Mouse (Mus musculus) neural tube, embryonic 13.5 days (tissue): ENCODE measurements at regions not wholly inside any gene's neighbourhood (a gene's known extent, or its start where the extent isn't known, plus 50 kb on each side); places are given as distances from the start of the nearest gene placed in this dataset.

ENCODE experiments used
- ATAC-seq: fragments of 200-750 bp; cut with Nextera tagmentation; 2 replicates; pipeline ENCODE4 v1.8.0; 2017; ENCODE audit warnings: low read depth, mild to moderate bottlenecking, moderate TSS enrichment, moderate library complexity
- H3K27ac ChIP-seq: fragments of 300-500 bp; sonication (generic); replicated peaks from 2 replicates; pipeline ENCODE4 v1.5.1; 2015; ENCODE audit warnings: moderate library complexity, mild to moderate bottlenecking, inconsistent platforms
- H3K27me3 ChIP-seq: fragments of 300-500 bp; sonication (generic); 2 replicates; pipeline ENCODE4 v1.6.1; 2015; ENCODE audit warnings: mild to moderate bottlenecking, inconsistent platforms
- H3K36me3 ChIP-seq: fragments of 300-500 bp; sonication (generic); 2 replicates; pipeline ENCODE4 v1.6.1; 2015; ENCODE audit warnings: mild to moderate bottlenecking, inconsistent platforms
- H3K4me1 ChIP-seq: fragments of 300-500 bp; sonication (generic); replicated peaks from 2 replicates; pipeline ENCODE4 v1.6.1; 2015; ENCODE audit warnings: inconsistent platforms
- H3K4me2 ChIP-seq: fragments of 300-500 bp; sonication (generic); 2 replicates; pipeline ENCODE4 v1.6.1; 2015; ENCODE audit warnings: inconsistent platforms, mild to moderate bottlenecking, moderate library complexity
- H3K4me3 ChIP-seq: fragments of 300-500 bp; sonication (generic); 2 replicates; pipeline ENCODE4 v1.5.1; 2015; ENCODE audit warnings: mild to moderate bottlenecking, inconsistent platforms
- H3K9ac ChIP-seq: fragments of 300-500 bp; sonication (generic); 2 replicates; pipeline ENCODE4 v1.6.1; 2015; ENCODE audit warnings: moderate library complexity, mild to moderate bottlenecking, inconsistent platforms
- H3K9me3 ChIP-seq: fragments of 300-500 bp; sonication (generic); 2 replicates; pipeline ENCODE4 v1.6.1; 2016; ENCODE audit warnings: inconsistent platforms
- WGBS: fragments of 180-500 bp; shearing (Covaris S2); methylation state at CpG from one replicate; pipeline ENCODE4 v1.1.7; 2015; 5-methylcytosine and 5-hydroxymethylcytosine counted together

DNA sequence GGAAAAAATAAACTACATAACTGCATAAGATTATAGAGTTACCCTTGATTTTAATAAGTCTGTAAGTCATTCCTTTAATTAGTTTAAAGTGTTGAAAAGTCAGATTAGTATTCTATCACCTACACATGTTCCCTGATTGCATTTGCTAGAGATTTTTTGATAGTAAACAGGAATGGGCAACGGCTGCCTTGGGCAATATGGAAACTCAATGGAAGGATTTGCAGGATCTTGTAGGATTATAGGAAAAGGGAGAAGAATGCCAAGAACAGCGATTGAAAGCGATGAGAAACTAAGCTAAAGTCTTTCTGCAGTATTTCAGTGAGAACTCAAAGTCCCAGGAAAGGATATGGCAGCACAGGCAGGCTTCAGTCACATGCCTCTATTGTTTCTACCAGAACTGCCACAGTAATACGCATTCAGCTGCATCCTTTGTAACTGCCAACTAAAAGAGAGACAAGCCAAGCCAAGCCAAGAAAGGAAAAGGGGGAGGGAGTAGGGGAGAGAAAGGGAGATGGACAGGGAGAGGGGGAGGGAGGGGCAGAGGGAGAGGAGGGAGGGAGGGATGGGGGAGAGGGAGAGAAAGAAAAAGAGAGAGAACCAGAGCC, 340.3 kb downstream of the Kif16b start:
- H3K4me3 ChIP-seq = no peak overlapping the region
- 43% methylated on average over 4 of the region's 4 CpGs for WGBS
- no peaks in the 10 kb centered on the region for H3K36me3 ChIP-seq
- H3K9me3 ChIP-seq = no peaks in the 10 kb centered on the region
- H3K4me1 ChIP-seq = peaks cover 14% of the 10 kb centered on the region
- H3K27ac ChIP-seq = peak overlapping the region; percentile 54; the same call in 1 of the 2 replicates
- no peak overlapping the region for H3K9ac ChIP-seq
- no peak overlapping the region for H3K4me2 ChIP-seq
- no peaks in the 10 kb centered on the region for H3K27me3 ChIP-seq
- peak; percentile 85 for ATAC-seq

DNA sequence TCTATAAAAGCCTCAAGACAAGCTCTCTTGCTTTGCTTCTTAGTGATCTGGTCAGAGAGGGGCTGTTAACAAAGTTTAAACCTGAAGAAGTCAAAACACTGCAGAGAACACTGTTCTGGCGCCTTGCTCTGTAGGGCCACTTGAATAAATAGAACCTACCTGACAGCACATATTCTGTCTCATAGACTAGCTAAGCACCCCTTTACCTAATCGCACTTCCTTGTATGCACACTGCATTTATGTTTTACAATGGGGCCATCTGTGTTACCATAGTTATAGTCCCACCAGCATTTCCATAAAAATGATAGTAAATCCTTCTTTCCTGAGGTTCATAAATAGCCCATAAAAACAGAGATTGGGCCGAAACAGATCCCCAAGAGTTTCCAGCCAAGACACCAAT, 340.9 kb downstream of the Kif16b start:
- Histone ChIP-seq H3K4me2 (no peak overlapping the region), H3K4me3 (no peak overlapping the region), H3K9me3 (no peaks in the 10 kb centered on the region), H3K36me3 (no peaks in the 10 kb centered on the region), H3K9ac (no peak overlapping the region), H3K27ac (peak overlapping the region; percentile 38; the same call in 1 of the 2 replicates), H3K27me3 (no peaks in the 10 kb centered on the region), H3K4me1 (peaks cover 14% of the 10 kb centered on the region)
- ATAC-seq = no peak
- WGBS = 43% methylated on average over 3 of the region's 3 CpGs

DNA sequence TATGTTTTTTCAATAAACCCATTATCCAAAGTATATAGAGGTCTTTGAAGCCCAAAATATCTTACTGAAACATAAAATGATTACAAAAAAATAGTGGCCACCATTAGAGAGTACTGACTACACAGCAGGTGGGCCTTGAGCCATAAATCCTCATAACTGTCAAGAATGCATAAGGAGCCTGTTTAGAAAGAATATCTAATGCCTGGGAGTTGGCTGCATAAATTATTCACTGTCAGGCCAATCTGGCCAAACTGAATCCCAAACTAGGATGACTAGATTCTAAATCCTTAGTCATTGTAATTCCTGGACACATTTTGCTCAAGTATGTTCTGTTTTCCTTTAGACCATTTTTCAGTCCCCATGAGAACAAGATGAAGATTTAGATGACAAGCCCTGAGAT, 341.4 kb downstream of the Kif16b start:
- Histone ChIP-seq H3K4me1 (peaks cover 14% of the 10 kb centered on the region), H3K9ac (no peak overlapping the region), H3K9me3 (no peaks in the 10 kb centered on the region), H3K36me3 (no peaks in the 10 kb centered on the region), H3K4me2 (no peak overlapping the region), H3K27ac (peak overlapping the region; percentile 38; the same call in 1 of the 2 replicates), H3K4me3 (no peak overlapping the region), H3K27me3 (no peaks in the 10 kb centered on the region)
- 0 out of 2 replicates have a peak, but pooled peaks have one; percentile 62 for ATAC-seq

DNA sequence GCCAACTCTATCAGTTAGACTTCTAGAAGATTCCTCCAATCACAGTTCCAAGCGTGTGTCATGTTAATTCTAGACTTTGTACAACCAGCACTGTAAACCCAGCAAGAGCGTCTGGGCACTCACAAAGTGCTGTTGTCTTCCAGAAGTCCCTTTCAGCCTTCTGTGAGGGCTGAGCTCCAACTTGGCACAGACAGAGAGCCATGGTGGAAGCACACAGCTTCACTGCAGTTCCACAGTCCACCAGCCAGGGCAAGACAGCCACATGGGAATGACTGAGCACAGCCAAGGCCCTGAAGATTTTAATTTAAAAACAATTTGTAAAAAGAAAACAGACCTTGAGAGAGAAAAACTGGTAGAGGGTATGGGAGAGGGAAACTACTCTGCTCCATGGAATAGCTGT, 346.5 kb downstream of the Kif16b start:
- Histone ChIP-seq H3K27me3 (no peaks in the 10 kb centered on the region), H3K4me2 (no peak overlapping the region), H3K4me1 (peaks cover 10% of the 10 kb centered on the region), H3K36me3 (no peaks in the 10 kb centered on the region), H3K4me3 (no peak overlapping the region), H3K9ac (no peak overlapping the region), H3K9me3 (no peaks in the 10 kb centered on the region), H3K27ac (no peak overlapping the region)
- ATAC-seq = no peak
- 84% methylated on average over 2 of the region's 2 CpGs for WGBS

DNA sequence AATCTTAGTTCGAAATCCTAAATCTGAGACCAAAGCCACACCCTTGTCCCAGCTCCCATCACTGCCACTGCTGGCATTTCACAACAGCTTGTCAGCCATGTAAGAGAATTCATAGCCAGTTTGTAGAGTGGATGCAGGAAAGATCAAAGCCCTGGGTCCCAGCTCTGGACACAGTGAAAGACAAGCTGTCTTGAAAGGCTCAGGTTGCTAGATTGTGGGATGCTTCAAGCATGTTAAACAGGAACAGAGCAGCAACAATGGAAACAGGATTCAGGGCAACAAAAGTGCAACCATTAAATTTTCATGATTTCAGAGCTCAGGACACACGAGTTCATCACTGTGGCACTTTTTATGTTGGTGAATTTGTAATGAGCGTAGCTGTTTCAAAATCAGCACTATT, 349.6 kb downstream of the Kif16b start:
- Histone ChIP-seq H3K36me3 (no peaks in the 10 kb centered on the region), H3K9me3 (no peaks in the 10 kb centered on the region), H3K27me3 (no peaks in the 10 kb centered on the region), H3K4me2 (no peak overlapping the region), H3K4me1 (0 out of 2 replicates have a peak, but pooled peaks cover 6% of the 10 kb centered on the region), H3K4me3 (no peak overlapping the region), H3K27ac (no peak overlapping the region), H3K9ac (no peak overlapping the region)
- ATAC-seq = no peak
- 47% methylated on average over 3 of the region's 3 CpGs for WGBS

DNA sequence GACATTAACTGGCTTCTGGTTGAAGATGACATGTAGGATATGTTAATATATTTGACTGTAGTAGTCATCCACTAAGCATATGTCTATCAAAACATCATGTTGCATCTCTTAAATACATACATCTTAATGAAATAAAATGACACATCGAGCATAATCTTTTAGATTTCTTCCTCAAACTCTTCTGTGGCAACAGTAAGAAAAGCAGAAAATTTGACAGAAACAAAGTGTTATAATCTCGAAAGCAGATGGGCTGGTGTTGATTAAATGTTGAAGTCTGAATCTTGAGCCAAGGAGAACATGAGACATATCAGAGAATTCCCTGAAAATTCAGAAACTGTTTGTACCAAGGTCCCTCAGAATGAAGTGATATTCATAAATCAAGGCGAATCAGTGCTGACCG, 352.6 kb downstream of the Kif16b start:
- H3K4me2 ChIP-seq = no peak overlapping the region
- H3K9me3 ChIP-seq = no peaks in the 10 kb centered on the region
- no peak overlapping the region for H3K9ac ChIP-seq
- ATAC-seq = no peak
- H3K27ac ChIP-seq = no peak overlapping the region
- 0 out of 2 replicates have a peak, but pooled peaks cover 6% of the 10 kb centered on the region for H3K4me1 ChIP-seq
- no peaks in the 10 kb centered on the region for H3K36me3 ChIP-seq
- no peaks in the 10 kb centered on the region for H3K27me3 ChIP-seq
- WGBS = 88% methylated on average over 4 of the region's 4 CpGs
- H3K4me3 ChIP-seq = no peak overlapping the region

DNA sequence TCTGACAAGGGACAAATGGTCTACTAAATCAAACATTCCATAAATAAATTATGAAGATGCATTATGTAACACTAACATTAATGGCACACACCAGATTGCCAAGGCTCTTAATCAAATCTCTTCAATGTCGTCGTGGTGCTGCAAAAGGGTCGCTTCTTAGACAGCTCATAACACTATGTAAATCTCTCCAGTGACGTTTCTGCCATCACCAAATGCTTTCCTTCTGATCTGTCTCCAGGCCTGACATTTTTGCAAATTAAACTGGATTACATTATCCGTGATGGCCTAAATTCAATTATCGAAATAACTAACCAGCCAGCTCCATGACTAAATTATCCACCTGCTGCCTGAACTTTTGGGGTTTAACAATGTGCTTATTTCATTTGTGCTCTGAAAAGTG, 356.4 kb downstream of the Kif16b start:
- 57% methylated on average over 6 of the region's 6 CpGs for WGBS
- no peak overlapping the region for H3K4me2 ChIP-seq
- H3K36me3 ChIP-seq = no peaks in the 10 kb centered on the region
- no peak overlapping the region for H3K27ac ChIP-seq
- no peaks in the 10 kb centered on the region for H3K9me3 ChIP-seq
- H3K4me1 ChIP-seq = no peaks in the 10 kb centered on the region
- no peak overlapping the region for H3K9ac ChIP-seq
- ATAC-seq = no peak
- H3K27me3 ChIP-seq = no peaks in the 10 kb centered on the region
- no peak overlapping the region for H3K4me3 ChIP-seq

DNA sequence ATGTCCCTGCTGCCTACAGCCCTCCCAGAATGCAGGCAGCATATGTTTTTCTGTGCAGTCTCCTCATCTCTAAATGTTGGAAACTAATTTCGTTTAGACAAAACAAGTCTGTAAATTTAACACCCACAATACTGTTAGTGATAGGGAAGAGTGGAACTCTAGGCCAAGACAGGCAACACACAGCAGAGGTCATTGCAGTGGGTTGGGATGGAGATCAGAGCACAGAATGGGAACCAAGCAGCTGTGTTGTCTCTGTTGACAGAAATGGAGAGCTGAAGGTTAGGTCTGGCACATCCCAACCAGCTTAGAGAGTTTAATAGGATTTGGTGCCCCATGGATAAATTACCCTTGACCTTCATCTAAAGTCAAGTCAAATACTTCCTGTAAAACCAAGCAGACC, 361.4 kb downstream of the Kif16b start:
- H3K4me1 ChIP-seq = no peaks in the 10 kb centered on the region
- no peaks in the 10 kb centered on the region for H3K27me3 ChIP-seq
- H3K4me2 ChIP-seq = no peak overlapping the region
- no peaks in the 10 kb centered on the region for H3K36me3 ChIP-seq
- H3K27ac ChIP-seq = no peak overlapping the region
- H3K4me3 ChIP-seq = no peak overlapping the region
- WGBS = 70% methylated on average over 1 of the region's 1 CpGs
- no peak for ATAC-seq
- no peak overlapping the region for H3K9ac ChIP-seq
- no peaks in the 10 kb centered on the region for H3K9me3 ChIP-seq

DNA sequence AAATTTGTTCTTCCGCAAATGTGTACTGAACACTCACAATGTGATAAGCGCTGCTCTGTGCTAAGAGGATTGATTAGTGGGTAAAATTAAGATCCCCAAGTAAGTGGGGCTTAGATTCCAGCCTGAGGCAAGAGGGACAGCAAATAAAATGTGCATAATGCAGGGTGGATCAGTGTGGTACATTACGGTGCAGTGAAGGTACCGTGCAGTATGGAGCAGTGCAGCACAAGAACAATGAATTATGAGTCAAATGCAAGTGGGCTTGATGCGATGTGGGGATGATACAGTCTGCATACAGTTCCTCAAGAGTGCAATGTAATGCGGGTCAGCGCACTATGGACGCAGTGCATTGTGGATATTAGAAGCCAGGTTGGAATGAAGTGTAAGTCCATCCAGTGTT, 367.8 kb downstream of the Kif16b start:
- WGBS = 89% methylated on average over 8 of the region's 8 CpGs

DNA sequence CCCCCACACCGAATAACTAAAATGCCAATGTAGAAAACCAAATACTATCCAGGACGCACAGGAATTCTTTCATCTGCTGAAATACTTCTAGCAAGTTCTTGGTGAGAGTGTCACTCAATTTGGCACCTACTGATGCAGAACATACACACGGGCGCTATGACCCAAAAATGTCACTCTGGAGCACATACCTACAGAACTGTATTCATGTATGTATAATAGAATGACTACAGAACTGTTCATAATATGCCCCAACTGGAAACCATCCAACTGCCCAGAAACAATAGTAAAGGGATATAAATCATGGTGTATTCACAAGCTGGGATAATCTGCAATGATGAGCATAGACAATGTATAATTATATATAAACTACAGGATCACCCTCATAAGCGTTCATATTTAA, 378.9 kb downstream of the Kif16b start:
- Histone ChIP-seq H3K27ac (no peak overlapping the region), H3K36me3 (no peaks in the 10 kb centered on the region), H3K9ac (no peak overlapping the region), H3K27me3 (no peaks in the 10 kb centered on the region), H3K4me1 (no peaks in the 10 kb centered on the region), H3K4me2 (no peak overlapping the region), H3K9me3 (no peaks in the 10 kb centered on the region), H3K4me3 (no peak overlapping the region)
- 92% methylated on average over 5 of the region's 5 CpGs for WGBS
- ATAC-seq = no peak

More for the DNA sequence above, 367.8 kb downstream of the Kif16b start:
- Histone ChIP-seq H3K27me3 (no peaks in the 10 kb centered on the region), H3K4me3 (no peak overlapping the region), H3K27ac (no peak overlapping the region), H3K4me2 (no peak overlapping the region), H3K9me3 (no peaks in the 10 kb centered on the region), H3K9ac (no peak overlapping the region), H3K4me1 (no peaks in the 10 kb centered on the region), H3K36me3 (no peaks in the 10 kb centered on the region)
- ATAC-seq = no peak

DNA sequence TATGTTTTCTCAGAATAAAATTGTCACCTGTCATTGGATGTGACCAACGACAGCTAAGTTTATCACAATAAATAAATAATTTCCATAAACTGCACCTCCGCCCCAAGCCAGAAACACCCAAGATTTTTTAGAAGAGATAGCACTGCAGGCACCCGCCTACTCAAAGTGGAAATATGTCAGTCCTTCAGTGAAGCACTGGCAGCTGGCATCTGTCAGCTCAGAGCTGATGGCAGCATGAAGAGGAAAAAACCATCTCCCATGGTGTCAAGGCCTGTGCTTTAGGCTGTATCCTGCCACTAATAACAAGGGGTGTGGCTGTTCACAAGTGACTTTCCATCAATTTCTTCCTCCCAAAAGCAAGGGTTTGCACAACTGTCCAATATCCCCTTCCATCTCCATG, 383.6 kb downstream of the Kif16b start:
- H3K36me3 ChIP-seq = no peaks in the 10 kb centered on the region
- no peak overlapping the region for H3K9ac ChIP-seq
- no peaks in the 10 kb centered on the region for H3K4me1 ChIP-seq
- no peak overlapping the region for H3K4me2 ChIP-seq
- no peak for ATAC-seq
- WGBS = 91% methylated on average over 3 of the region's 3 CpGs
- H3K9me3 ChIP-seq = no peaks in the 10 kb centered on the region
- no peak overlapping the region for H3K27ac ChIP-seq
- no peak overlapping the region for H3K4me3 ChIP-seq
- no peaks in the 10 kb centered on the region for H3K27me3 ChIP-seq

DNA sequence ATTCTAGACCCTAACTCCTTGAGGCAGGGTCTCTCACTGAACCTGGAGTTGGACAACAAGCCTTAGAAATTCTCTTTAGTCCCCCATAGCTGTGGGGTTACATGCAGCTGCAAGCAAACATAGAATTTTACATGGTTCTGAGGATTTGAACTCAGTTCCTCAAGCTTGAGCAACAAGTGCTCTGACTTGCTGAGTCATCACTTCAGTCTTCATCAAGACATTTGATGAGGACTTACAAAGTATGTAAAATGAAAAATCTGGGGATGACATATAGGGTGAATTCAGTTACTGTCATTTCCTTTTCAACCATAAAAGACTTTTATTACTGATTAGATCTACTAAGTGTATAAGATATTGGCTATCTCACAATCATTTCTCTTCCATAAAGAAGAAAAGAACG, 396.1 kb downstream of the Kif16b start:
- no peaks in the 10 kb centered on the region for H3K4me1 ChIP-seq
- H3K27ac ChIP-seq = no peak overlapping the region
- ATAC-seq = no peak
- no peaks in the 10 kb centered on the region for H3K9me3 ChIP-seq
- H3K9ac ChIP-seq = no peak overlapping the region
- no peaks in the 10 kb centered on the region for H3K36me3 ChIP-seq
- no peak overlapping the region for H3K4me2 ChIP-seq
- WGBS = 93% methylated on average over 1 of the region's 1 CpGs
- no peaks in the 10 kb centered on the region for H3K27me3 ChIP-seq
- H3K4me3 ChIP-seq = no peak overlapping the region
